Mouse (Mus musculus) inflammation-experienced regulatory T-cells, adult 6 months (primary cell): ENCODE measurements around the gene Dpm1. TPM values are rescaled to one million over a fixed set of nuclear protein-coding genes. Genes with fewer than 3 reads are reported as not detected.

Experiments used
- ATAC-seq: one replicate; pipeline ENCODE4 v1.8.0; 2017
- polyA plus RNA-seq, 3 experiments: library from polyadenylated mRNA; unstranded; fragments of 100-300 nt; shearing (Covaris generic); gene quantifications; one replicate each; pipeline ENCODE4 v1.2.1; 2017

Dpm1 gene
- polyA plus RNA-seq, 3 experiments from 2014 or later = 81.9 to 112 (median 110) TPM

GRCm38 (mm10) chr2:168223326-168223725 is 7.1 kb downstream of the Dpm1 start:
- no peak for ATAC-seq

DNA sequence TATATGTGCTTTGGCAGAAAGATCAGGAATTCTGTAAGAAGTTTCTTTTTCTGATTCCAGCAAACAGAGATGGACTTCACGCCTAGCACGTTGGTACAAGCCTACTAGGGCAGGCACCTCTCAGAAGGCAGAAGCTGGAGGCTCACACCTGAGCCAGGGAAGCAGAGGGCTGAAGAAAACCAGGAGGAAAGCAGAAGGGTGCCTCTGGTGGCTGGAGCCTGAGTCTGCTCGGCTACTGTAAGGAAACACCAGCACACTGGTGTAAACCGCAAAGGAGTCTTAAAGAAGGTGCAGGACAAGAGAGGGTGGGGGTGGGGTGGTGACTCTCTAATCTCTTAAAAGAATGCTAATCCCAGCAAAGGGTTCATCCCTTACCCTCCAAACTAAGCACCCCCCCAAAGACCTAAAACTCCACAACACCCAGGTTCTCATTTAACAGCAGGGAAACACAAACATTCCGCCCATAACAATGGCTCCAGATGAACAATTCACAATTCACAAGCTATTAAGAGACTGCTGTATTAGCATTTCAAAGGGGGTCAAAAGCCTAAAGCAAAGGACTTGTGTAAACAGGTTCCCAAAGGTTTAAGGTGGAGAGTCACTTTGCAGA is 16.5 kb downstream of the Dpm1 start:
- ATAC-seq = no peak

- ATAC-seq = no peak
Observed at GRCm38 (mm10) chr2:168207883-168208282, 22.5 kb downstream of the Dpm1 start.

GRCm38 (mm10) chr2:168206725-168207644 is 23.4 kb downstream of the Dpm1 start, which contains the start of gene Adnp:
TSS of gene Adnp (minus strand) at chr2:168207112.
- peak; percentile 87 for ATAC-seq

DNA sequence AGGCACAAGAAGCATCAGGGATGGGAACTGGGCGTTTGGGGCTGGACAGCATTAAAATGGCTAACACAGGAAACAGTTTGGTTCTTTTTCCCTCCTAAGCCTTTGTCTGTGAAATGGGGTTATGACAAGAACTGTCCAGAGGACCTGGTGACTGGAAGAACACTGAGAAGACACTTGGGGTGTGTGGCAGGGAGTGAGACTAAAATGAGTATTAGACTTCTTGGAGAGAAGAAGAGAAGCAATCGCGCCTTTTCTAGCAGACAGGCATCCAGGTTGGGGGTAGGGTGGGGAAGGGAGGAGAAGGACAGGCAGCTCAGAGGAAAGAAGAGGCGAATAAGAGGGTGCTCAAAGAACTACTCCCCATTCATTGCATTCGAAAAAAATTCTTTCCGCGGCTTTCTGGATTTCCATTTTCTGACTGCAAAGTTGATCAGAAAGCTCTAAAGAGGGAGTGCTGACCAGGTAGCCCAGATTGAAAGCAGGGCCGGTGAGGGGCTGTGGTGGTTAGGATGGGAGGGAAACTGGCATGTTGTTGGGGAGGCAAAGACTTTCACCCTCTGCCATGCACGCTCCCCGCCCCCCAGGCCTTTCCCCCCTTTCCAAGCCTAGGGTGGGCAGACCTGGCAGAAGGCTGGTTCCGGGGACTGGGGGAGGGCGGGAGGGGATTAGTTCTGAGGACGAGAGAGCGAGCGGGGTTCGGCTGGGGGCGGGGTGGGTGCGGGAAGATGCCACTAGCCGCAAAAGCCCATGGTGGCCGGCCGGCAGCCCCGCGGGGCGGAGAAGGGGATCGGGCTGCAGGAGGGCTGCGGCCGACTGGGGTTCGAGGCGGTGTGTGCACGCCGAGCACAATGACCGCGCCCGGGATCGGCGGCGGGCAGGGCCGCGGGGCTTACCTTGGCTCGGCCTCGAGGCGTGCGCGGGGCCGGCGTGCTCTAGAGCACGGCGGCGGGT is 24.4 kb downstream of the Dpm1 start:
- no peak for ATAC-seq

DNA sequence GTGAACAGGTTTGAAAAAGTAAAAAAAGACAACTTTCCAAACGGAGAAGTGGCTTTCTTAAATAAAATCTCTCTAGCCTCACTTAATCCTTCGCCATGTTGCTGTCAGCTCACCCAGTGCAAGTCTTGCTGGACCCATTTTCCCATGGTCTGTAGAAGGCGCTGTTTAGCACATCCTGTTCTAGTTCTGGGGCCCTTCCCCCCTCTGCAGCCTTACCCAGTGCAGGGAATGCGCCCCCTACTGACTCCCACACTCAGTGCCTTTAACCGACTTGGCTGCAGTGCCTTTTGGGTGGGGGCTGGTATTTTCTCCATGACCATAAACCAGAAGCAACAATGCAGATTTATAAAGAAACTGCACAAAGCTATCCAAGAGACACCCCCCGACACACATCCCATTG is 25.1 kb downstream of the Dpm1 start:
- peak; percentile 69 for ATAC-seq

DNA sequence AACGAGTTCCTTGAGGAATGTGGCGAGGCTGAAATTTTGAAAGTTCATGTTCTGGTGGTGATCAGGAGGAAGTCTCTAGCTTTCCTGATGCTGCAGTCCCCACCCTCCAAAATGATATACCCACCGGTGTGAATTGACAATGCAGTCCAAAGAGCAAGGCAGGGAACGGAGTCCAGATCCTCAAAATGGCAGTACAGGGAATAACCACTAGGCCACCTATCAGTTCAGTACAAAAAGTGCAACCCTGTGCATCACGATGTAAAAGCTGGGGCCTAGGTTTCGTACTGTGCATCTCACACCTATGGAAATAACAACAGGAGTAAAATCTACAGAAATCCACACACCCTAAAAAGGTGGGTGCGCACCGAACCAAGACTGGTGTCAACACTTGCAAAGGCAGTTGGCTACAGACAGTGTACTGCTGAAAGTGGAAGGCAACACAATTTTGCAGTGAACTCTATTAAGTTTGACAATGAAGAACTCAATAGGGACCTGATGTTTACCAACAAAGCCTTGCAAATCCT is 25.9 kb downstream of the Dpm1 start:
- no peak for ATAC-seq

GRCm38 (mm10) chr2:168200014-168200691 is 30.2 kb downstream of the Dpm1 start:
- no peak for ATAC-seq

DNA sequence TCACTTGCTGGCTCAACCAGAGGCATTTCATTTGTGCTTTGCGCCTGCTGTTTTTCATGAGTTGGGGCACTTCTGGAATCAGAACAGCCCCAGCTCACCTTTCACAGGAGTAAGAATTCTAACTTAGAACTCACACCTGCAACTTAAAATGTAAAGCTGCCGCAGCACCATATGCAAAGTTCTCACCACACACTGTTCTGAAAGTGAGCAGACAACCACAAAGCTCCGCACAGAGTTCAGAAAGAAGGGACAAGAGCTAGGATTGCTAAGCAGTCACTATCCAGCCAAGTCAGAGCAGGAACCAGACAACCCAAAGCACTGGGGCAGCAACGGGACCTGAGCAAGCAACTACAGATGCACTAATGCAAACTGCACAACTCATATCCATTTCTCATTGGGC is 30.9 kb downstream of the Dpm1 start:
- no peak for ATAC-seq

- no peak for ATAC-seq
Observed at GRCm38 (mm10) chr2:168198421-168198820, 32.0 kb downstream of the Dpm1 start.

- ATAC-seq = no peak
Observed at GRCm38 (mm10) chr2:168195721-168196120, 34.7 kb downstream of the Dpm1 start.

- no peak for ATAC-seq
Observed at GRCm38 (mm10) chr2:168193685-168194084, 36.7 kb downstream of the Dpm1 start.

- ATAC-seq = no peak
Observed at GRCm38 (mm10) chr2:168191856-168192255, 38.5 kb downstream of the Dpm1 start.

- ATAC-seq = no peak
Observed at GRCm38 (mm10) chr2:168175946-168176345, 54.4 kb downstream of the Dpm1 start.

DNA sequence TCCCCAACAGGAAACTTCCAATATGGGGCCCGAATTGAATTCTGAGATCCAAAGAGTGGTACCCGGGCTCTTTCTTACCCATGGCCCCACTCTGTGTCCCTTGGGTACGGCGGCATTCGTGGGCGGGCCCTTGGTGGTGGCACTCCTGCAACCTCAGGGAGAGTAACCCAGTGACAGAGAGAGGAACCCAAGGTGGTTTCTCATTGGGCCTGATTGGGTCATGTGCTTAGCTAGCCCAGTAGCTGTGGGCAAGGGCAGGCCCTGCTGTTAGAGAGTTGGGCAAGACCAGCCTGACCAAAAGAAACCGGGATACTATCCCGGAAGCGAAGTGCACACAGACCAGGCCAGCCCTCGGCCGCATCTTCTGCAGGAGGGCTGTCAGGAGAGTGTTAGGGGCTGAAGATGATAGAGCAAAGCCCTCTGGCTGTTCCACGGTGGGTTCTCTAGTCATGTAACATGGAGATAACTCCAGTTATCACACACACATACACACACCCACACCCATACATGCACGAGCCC is 60.2 kb downstream of the Dpm1 start:
- ATAC-seq = peak; percentile 95

GRCm38 (mm10) chr2:168169800-168170113 is 60.6 kb downstream of the Dpm1 start:
- peak; percentile 29 for ATAC-seq

DNA sequence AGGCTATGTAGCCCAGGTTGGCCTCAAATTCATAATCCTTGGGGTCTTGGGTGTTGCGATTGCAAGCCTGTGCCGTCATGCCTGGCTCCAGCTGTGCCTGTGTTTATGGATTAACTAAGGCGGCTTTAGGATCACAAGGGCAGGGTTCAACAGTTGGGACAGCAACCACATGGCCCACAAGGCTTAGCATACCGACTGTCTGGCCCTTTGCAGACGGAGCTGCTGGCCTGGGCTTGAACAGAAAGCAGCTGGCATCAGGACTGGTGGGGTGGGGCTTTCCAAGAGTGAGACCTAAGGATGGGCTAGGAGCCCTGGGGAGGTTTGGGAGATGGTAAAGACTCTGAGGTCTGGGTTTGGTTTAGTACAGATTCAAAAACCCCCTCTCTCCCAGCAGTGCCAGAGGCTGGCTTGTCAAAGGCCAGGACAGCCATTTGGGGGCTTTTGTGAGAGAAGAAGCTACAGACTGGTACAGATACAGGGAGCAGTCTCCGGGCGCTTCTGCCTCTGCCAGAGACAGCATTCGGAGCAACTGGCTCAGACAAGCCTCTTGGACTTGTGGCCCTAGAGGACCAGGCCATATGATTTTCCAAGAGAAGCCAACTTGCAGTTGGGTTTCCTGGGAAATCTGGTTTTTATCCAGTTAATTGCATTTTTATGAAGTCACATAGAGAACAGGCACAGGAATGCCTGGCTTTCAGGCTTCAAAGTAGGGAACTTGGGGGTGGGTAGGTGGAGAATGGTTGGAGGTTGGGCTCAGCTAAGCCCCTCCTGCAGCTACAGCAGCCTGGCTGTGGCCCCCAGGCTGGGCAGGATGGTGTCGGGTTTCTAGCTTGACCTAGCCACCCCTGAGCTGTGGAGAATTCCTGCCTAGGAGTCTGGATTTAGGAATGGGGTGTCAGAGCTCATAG is 61.2 kb downstream of the Dpm1 start:
- ATAC-seq = no peak

- ATAC-seq = no peak
Observed at GRCm38 (mm10) chr2:168167781-168168180, 62.6 kb downstream of the Dpm1 start.

DNA sequence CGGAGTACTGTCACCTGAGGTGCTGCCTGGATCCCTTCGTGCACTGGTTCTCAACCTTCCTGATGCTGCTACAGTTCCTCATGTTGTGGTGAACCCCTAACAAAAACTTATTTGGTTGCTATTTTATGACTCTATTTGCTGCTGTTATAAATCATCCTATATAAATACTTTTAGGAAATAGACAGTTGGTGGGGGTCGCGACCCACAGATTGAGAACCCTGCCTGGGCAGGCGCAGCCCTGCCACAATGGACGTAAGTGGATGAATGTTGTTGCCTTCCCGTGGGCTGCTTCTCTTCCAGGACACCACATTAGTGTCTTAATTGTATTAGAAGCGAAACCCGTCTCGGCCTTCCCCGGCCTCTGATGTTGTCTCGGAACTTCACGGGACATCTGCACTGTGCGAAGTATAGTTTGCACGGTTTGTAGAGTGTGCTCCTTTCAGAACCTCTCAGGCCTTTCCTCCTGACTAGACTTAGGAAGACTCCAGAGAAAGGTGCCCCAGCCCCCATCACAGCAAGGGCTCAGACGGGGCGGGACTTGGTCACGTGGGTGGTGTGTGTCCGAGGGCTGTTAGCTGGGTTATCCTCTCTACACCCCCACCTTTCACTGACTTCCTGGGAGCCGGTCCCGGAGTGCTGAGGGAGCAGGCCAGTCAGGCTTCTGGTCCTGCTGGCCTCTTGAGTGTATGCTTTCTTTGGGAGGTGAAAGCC is 63.5 kb downstream of the Dpm1 start:
- ATAC-seq = no peak

GRCm38 (mm10) chr2:168161978-168162377 is 68.4 kb downstream of the Dpm1 start:
- ATAC-seq = no peak
